Mouse (Mus musculus) kidney, adult 2 months (tissue): ENCODE measurements around the gene Fam107b.

ENCODE experiments used
- CTCF ChIP-seq: fragments of 200-500 bp; conservative IDR thresholded peaks from 2 replicates; pipeline ENCODE4 v1.5.1; 2011; ENCODE audit warnings: low read depth, mild to moderate bottlenecking, control low read depth, low read length, moderate library complexity, mixed read lengths; ENCODE audit not compliant: insufficient read depth, insufficient read length
- POLR2A ChIP-seq: fragments of 200-500 bp; IDR thresholded peaks from one replicate; pipeline ENCODE4 v1.6.1; 2011; ENCODE audit warnings: low read depth, low read length, control low read depth

GRCm38 (mm10) chr2:3623981-3624584 is 53.8 kb downstream of the Fam107b start:
- TF ChIP-seq POLR2A (no peak), CTCF (no peak)
